Mouse (Mus musculus): ENCODE measurements at regions not wholly inside any gene's neighbourhood (a gene's known extent, or its start where the extent isn't known, plus 50 kb on each side); places are given as distances from the start of the nearest gene placed in this dataset.
"Not testable (repeated sequence)": the region's sequence is repeated elsewhere in the genome, so short reads cannot be mapped to it uniquely, and the experiment has no call there.

GRCm38 (mm10) chr8:126868831-126869463 is 76.7 kb downstream of the Tomm20 start:
- peak; percentile 42; the same call in 1 of the 2 replicates for ATAC-seq (ENCODE audit: low FRiP score, low TSS enrichment)
- Histone ChIP-seq H3K27ac (ENCODE audit: low read depth, low read length) (no peak overlapping the region; the same call in 1 of the 2 replicates), H3K27me3 (ENCODE audit: control insufficient read depth, insufficient read depth, low read length) (no peaks in the 10 kb centered on the region), H3K4me2 (replicated peaks; ENCODE audit: low read depth, low read length) (no peak overlapping the region), H3K9ac (ENCODE audit: low read depth, low read length) (no peak overlapping the region), H3K4me3 (ENCODE audit: low read length) (no peak overlapping the region), H3K9me3 (ENCODE audit: control insufficient read depth, low read length) (no peaks in the 10 kb centered on the region), H3K36me3 (ENCODE audit: control insufficient read depth, insufficient read depth, low read length) (no peaks in the 10 kb centered on the region), H3K4me1 (ENCODE audit: control insufficient read depth, insufficient read depth, low read length) (no peaks in the 10 kb centered on the region)
- WGBS: 44% methylated on average over 3 of the region's 3 CpGs

GRCm38 (mm10) chr8:126867121-126867988 is 78.3 kb downstream of the Tomm20 start:
- ATAC-seq (ENCODE audit: low FRiP score, low TSS enrichment): no peak
- Histone ChIP-seq H3K4me1 (ENCODE audit: control insufficient read depth, insufficient read depth, low read length) (no peaks in the 10 kb centered on the region), H3K9ac (ENCODE audit: low read depth, low read length) (no peak overlapping the region), H3K27me3 (ENCODE audit: control insufficient read depth, insufficient read depth, low read length) (no peaks in the 10 kb centered on the region), H3K4me3 (ENCODE audit: low read length) (no peak overlapping the region), H3K36me3 (ENCODE audit: control insufficient read depth, insufficient read depth, low read length) (no peaks in the 10 kb centered on the region), H3K27ac (ENCODE audit: low read depth, low read length) (no peak overlapping the region), H3K9me3 (ENCODE audit: control insufficient read depth, low read length) (no peaks in the 10 kb centered on the region), H3K4me2 (replicated peaks; ENCODE audit: low read depth, low read length) (no peak overlapping the region)
- WGBS: 82% methylated on average over 14 of the region's 14 CpGs

GRCm38 (mm10) chr8:126864314-126864948 is 81.2 kb downstream of the Tomm20 start:
- WGBS: 79% methylated on average over 10 of the region's 10 CpGs
- no peaks in the 10 kb centered on the region for H3K9me3 ChIP-seq (ENCODE audit: control insufficient read depth, low read length)
- H3K4me3 ChIP-seq (ENCODE audit: low read length): no peak overlapping the region
- H3K4me2 ChIP-seq (replicated peaks; ENCODE audit: low read depth, low read length): no peak overlapping the region
- no peaks in the 10 kb centered on the region for H3K36me3 ChIP-seq (ENCODE audit: control insufficient read depth, insufficient read depth, low read length)
- no peak overlapping the region for H3K9ac ChIP-seq (ENCODE audit: low read depth, low read length)
- ATAC-seq (ENCODE audit: low FRiP score, low TSS enrichment): peak; percentile 28; the same call in 1 of the 2 replicates
- H3K4me1 ChIP-seq (ENCODE audit: control insufficient read depth, insufficient read depth, low read length): no peaks in the 10 kb centered on the region
- H3K27me3 ChIP-seq (ENCODE audit: control insufficient read depth, insufficient read depth, low read length): no peaks in the 10 kb centered on the region
- no peak overlapping the region for H3K27ac ChIP-seq (ENCODE audit: low read depth, low read length)

GRCm38 (mm10) chr8:126863661-126864060 is 82.0 kb downstream of the Tomm20 start:
- not testable (repeated sequence) for H3K27ac ChIP-seq (ENCODE audit: low read depth, low read length); H3K9me3 ChIP-seq (ENCODE audit: control insufficient read depth, low read length); H3K4me3 ChIP-seq (ENCODE audit: low read length); H3K4me1 ChIP-seq (ENCODE audit: control insufficient read depth, insufficient read depth, low read length); H3K27me3 ChIP-seq (ENCODE audit: control insufficient read depth, insufficient read depth, low read length); ATAC-seq (ENCODE audit: low FRiP score, low TSS enrichment); H3K36me3 ChIP-seq (ENCODE audit: control insufficient read depth, insufficient read depth, low read length); H3K9ac ChIP-seq (ENCODE audit: low read depth, low read length); H3K4me2 ChIP-seq (replicated peaks; ENCODE audit: low read depth, low read length)
- 93% methylated on average over 1 of the region's 1 CpGs for WGBS

GRCm38 (mm10) chr8:126861754-126862153 is 83.9 kb downstream of the Tomm20 start:
- 89% methylated on average over 8 of the region's 8 CpGs for WGBS

GRCm38 (mm10) chr8:126860630-126861029 is 85.0 kb downstream of the Tomm20 start:
- no peak overlapping the region for H3K9ac ChIP-seq (ENCODE audit: low read depth, low read length)
- H3K4me1 ChIP-seq (ENCODE audit: control insufficient read depth, insufficient read depth, low read length): no peaks in the 10 kb centered on the region
- H3K4me2 ChIP-seq (replicated peaks; ENCODE audit: low read depth, low read length): no peak overlapping the region
- H3K9me3 ChIP-seq (ENCODE audit: control insufficient read depth, low read length): no peaks in the 10 kb centered on the region
- H3K27ac ChIP-seq (ENCODE audit: low read depth, low read length): no peak overlapping the region
- 90% methylated on average over 7 of the region's 7 CpGs for WGBS
- H3K36me3 ChIP-seq (ENCODE audit: control insufficient read depth, insufficient read depth, low read length): no peaks in the 10 kb centered on the region
- ATAC-seq (ENCODE audit: low FRiP score, low TSS enrichment): no peak
- H3K27me3 ChIP-seq (ENCODE audit: control insufficient read depth, insufficient read depth, low read length): no peaks in the 10 kb centered on the region
- H3K4me3 ChIP-seq (ENCODE audit: low read length): no peak overlapping the region

More at GRCm38 (mm10) chr8:126861754-126862153, 83.9 kb downstream of the Tomm20 start:
- Histone ChIP-seq H3K4me3 (ENCODE audit: low read length) (no peak overlapping the region), H3K9ac (ENCODE audit: low read depth, low read length) (no peak overlapping the region), H3K36me3 (ENCODE audit: control insufficient read depth, insufficient read depth, low read length) (no peaks in the 10 kb centered on the region), H3K27me3 (ENCODE audit: control insufficient read depth, insufficient read depth, low read length) (no peaks in the 10 kb centered on the region), H3K4me2 (replicated peaks; ENCODE audit: low read depth, low read length) (no peak overlapping the region), H3K27ac (ENCODE audit: low read depth, low read length) (no peak overlapping the region), H3K9me3 (ENCODE audit: control insufficient read depth, low read length) (no peaks in the 10 kb centered on the region), H3K4me1 (ENCODE audit: control insufficient read depth, insufficient read depth, low read length) (no peaks in the 10 kb centered on the region)
- no peak for ATAC-seq (ENCODE audit: low FRiP score, low TSS enrichment)

- 83% methylated on average over 5 of the region's 5 CpGs for WGBS
- Histone ChIP-seq H3K9me3 (ENCODE audit: control insufficient read depth, low read length) (no peaks in the 10 kb centered on the region), H3K4me3 (ENCODE audit: low read length) (no peak overlapping the region), H3K27ac (ENCODE audit: low read depth, low read length) (no peak overlapping the region), H3K27me3 (ENCODE audit: control insufficient read depth, insufficient read depth, low read length) (no peaks in the 10 kb centered on the region), H3K36me3 (ENCODE audit: control insufficient read depth, insufficient read depth, low read length) (no peaks in the 10 kb centered on the region), H3K4me2 (replicated peaks; ENCODE audit: low read depth, low read length) (no peak overlapping the region), H3K9ac (ENCODE audit: low read depth, low read length) (no peak overlapping the region), H3K4me1 (ENCODE audit: control insufficient read depth, insufficient read depth, low read length) (no peaks in the 10 kb centered on the region)
- ATAC-seq (ENCODE audit: low FRiP score, low TSS enrichment): no peak
Observed at GRCm38 (mm10) chr8:126859706-126860424, 85.8 kb downstream of the Tomm20 start.

- no peak for ATAC-seq (ENCODE audit: low FRiP score, low TSS enrichment)
- Histone ChIP-seq H3K36me3 (ENCODE audit: control insufficient read depth, insufficient read depth, low read length) (no peaks in the 10 kb centered on the region), H3K27me3 (ENCODE audit: control insufficient read depth, insufficient read depth, low read length) (no peaks in the 10 kb centered on the region), H3K4me2 (replicated peaks; ENCODE audit: low read depth, low read length) (no peak overlapping the region), H3K27ac (ENCODE audit: low read depth, low read length) (no peak overlapping the region), H3K4me1 (ENCODE audit: control insufficient read depth, insufficient read depth, low read length) (peaks cover 9% of the 10 kb centered on the region), H3K9ac (ENCODE audit: low read depth, low read length) (no peak overlapping the region), H3K9me3 (ENCODE audit: control insufficient read depth, low read length) (no peaks in the 10 kb centered on the region), H3K4me3 (ENCODE audit: low read length) (no peak overlapping the region)
- WGBS: 72% methylated on average over 13 of the region's 13 CpGs
Observed at GRCm38 (mm10) chr8:126857307-126858203, 88.1 kb downstream of the Tomm20 start.
